Mouse (Mus musculus): ENCODE data around the gene Idi1.

DNA sequence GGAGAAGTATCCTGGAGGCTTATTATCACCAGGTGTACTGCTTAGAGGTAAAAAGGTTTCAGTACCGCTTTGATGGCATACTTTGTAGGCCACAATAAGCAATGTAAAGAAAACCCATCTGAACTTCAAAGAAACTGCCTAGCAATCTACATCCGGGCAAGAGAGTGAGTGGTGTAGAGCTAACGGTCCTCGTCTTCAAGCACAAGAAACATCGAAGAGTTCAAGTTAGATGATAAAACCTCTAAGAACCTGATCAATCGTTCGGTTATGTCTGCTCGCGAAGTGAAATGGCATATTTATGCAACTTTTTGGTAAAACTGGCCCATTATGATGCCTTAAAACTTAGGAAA lies 15.2 kb upstream of the Idi1 start:
- TF ChIP-seq EP300 (IDR thresholded peaks at IDR 0.05; ENCODE audit: low read length) (no peak), JUN (IDR thresholded peaks at IDR 0.05; ENCODE audit: insufficient read depth, low read depth, low read length) (no peak), CTCF (conservative IDR thresholded peaks at IDR 0.05 in 1 of 2, IDR thresholded peaks at IDR 0.05 in 1 of 2; ENCODE audit: low read depth in 2 of 2, low read length in 2 of 2) (no peak), NELFE (IDR thresholded peaks at IDR 0.05; ENCODE audit: low read depth, low read length) (no peak), JUND (conservative IDR thresholded peaks at IDR 0.05; ENCODE audit: low read depth, low read length) (no peak), IRF4 (IDR thresholded peaks at IDR 0.05; ENCODE audit: low read depth, low read length) (no peak), POLR2A (IDR thresholded peaks at IDR 0.05; ENCODE audit: low read depth, low read length) (no peak), POLR2AphosphoS2 (IDR thresholded peaks at IDR 0.05; ENCODE audit: low read depth, low read length) (no peak), KAT2A (IDR thresholded peaks at IDR 0.05; ENCODE audit: insufficient replicate concordance, low read length) (no peak), CHD1 (IDR thresholded peaks at IDR 0.05; ENCODE audit: low read depth, low read length) (peak; percentile 66; the same call in 1 of the 2 replicates)
